In genomic region chr13:3128150-3128549, GRCm38 (mm10) we compare ENCODE assay signal across 7 mouse cellular contexts.
DNase-seq lines count a peak whose midpoint lies in the region; ATAC-seq and TF ChIP-seq lines count a peak whose summit lies in the region.
"Not testable (repeated sequence)": the region's sequence is repeated elsewhere in the genome, so short reads cannot be mapped to it uniquely, and the experiment has no call there.

No protein-coding gene starts in this region.

- TF ChIP-seq POLR2A in heart, adult 2 months (IDR thresholded peaks at IDR 0.05; ENCODE audit: insufficient read depth, low read depth, low read length), result not testable (repeated sequence)

- H3K9ac ChIP-seq in heart, adult 2 months (ENCODE audit: low read depth, low read length); kidney, postnatal 0 days (ENCODE audit: low read depth, low read length); liver, postnatal 0 days (replicated peaks); stomach, postnatal 0 days (ENCODE audit: low read length): not testable (repeated sequence)

- ATAC-seq in kidney, postnatal 0 days (replicated peaks; ENCODE audit: low FRiP score, low read depth); liver, postnatal 0 days; stomach, postnatal 0 days (ENCODE audit: low FRiP score, low TSS enrichment): not testable (repeated sequence)

- TF ChIP-seq CTCF in heart, adult 2 months (IDR thresholded peaks at IDR 0.05), result peak; percentile 38
- TF ChIP-seq CTCF in kidney, postnatal 0 days (IDR thresholded peaks at IDR 0.05; ENCODE audit: low read depth), result peak; percentile 32; the same call in 1 of the 2 replicates
- peak; percentile 54 for TF ChIP-seq CTCF in liver, postnatal 0 days (IDR thresholded peaks at IDR 0.05; ENCODE audit: low read depth)
- peak; percentile 52 for TF ChIP-seq CTCF in stomach, postnatal 0 days (IDR thresholded peaks at IDR 0.05; ENCODE audit: low read depth)

- not testable (repeated sequence) for TF ChIP-seq EP300 in heart, adult 2 months (IDR thresholded peaks at IDR 0.05; ENCODE audit: insufficient read depth, low read depth, low read length); liver, postnatal 0 days (IDR thresholded peaks at IDR 0.05; ENCODE audit: low read depth); stomach, postnatal 0 days (optimal IDR thresholded peaks at IDR 0.05)

- not testable (repeated sequence) for H3K4me1 ChIP-seq in heart, adult 2 months (ENCODE audit: control insufficient read depth, insufficient read depth, low read length); kidney, postnatal 0 days (replicated peaks; ENCODE audit: insufficient read depth, low read length); liver, postnatal 0 days (ENCODE audit: insufficient read depth); stomach, postnatal 0 days (replicated peaks; ENCODE audit: control insufficient read depth, insufficient read depth)

- DNase-seq in ES-CJ7 (ENCODE audit: low read depth, low spot score), result peak; percentile 27
- DNase-seq in R1 (ENCODE audit: low read depth, low spot score), result peak; percentile 21
- DNase-seq in cerebellum, postnatal 10 days, result peak; percentile 15 to 21
- not testable (repeated sequence) for DNase-seq in heart, adult 2 months; kidney, postnatal 0 days (ENCODE audit: low spot score); liver, postnatal 0 days; stomach, postnatal 0 days (ENCODE audit: low spot score)

- H3K27ac ChIP-seq in heart, adult 2 months; kidney, postnatal 0 days; liver, postnatal 0 days (ENCODE audit: low read depth); stomach, postnatal 0 days (replicated peaks): not testable (repeated sequence)

- not testable (repeated sequence) for H3K36me3 ChIP-seq in heart, adult 2 months (ENCODE audit: control insufficient read depth, insufficient read depth, low read length); kidney, postnatal 0 days (ENCODE audit: insufficient read depth, low read length); liver, postnatal 0 days (replicated peaks; ENCODE audit: insufficient read depth, low read length); stomach, postnatal 0 days (ENCODE audit: control insufficient read depth, insufficient read depth, low read length)

- H3K27me3 ChIP-seq in heart, adult 2 months (ENCODE audit: control insufficient read depth, insufficient read depth, low read length); kidney, postnatal 0 days (ENCODE audit: insufficient read depth, low read length); liver, postnatal 0 days (ENCODE audit: insufficient read depth, low read length); stomach, postnatal 0 days (ENCODE audit: control insufficient read depth, insufficient read depth, low read length): not testable (repeated sequence)

- not testable (repeated sequence) for H3K4me3 ChIP-seq in heart, adult 2 months; kidney, postnatal 0 days (replicated peaks; ENCODE audit: low read depth, low read length); liver, postnatal 0 days (ENCODE audit: low read depth, low read length); stomach, postnatal 0 days (ENCODE audit: low read depth, low read length)

- WGBS in heart, adult 2 months, result 16% methylated on average over 4 of the region's 4 CpGs
- WGBS in kidney, postnatal 0 days, result 26% methylated on average over 4 of the region's 4 CpGs
- WGBS in liver, postnatal 0 days (ENCODE audit: insufficient replicate concordance), result 23% methylated on average over 4 of the region's 4 CpGs
- 16% methylated on average over 4 of the region's 4 CpGs for WGBS in stomach, postnatal 0 days

- intact Hi-C loops in heart, adult 2 months (cut with DNase I), result not testable (repeated sequence)

- not testable (repeated sequence) for H3K9me3 ChIP-seq in kidney, postnatal 0 days (replicated peaks; ENCODE audit: low read length); liver, postnatal 0 days (ENCODE audit: low read length); stomach, postnatal 0 days (ENCODE audit: control insufficient read depth, low read length)

- not testable (repeated sequence) for H3K79me2 ChIP-seq in heart, adult 2 months (replicated peaks; ENCODE audit: control insufficient read depth, insufficient read depth, low read length)

- H3K4me2 ChIP-seq in kidney, postnatal 0 days (ENCODE audit: low read length); liver, postnatal 0 days (ENCODE audit: low read depth, low read length); stomach, postnatal 0 days (replicated peaks; ENCODE audit: low read depth): not testable (repeated sequence)
